Mouse (Mus musculus) heart, adult 11 months (tissue): ENCODE results near the gene Ccl20.

Experiments used
- DNase-seq: peaks from one replicate; pipeline ENCODE4 v3.0.0; 2022

Ccl20 gene

DNA sequence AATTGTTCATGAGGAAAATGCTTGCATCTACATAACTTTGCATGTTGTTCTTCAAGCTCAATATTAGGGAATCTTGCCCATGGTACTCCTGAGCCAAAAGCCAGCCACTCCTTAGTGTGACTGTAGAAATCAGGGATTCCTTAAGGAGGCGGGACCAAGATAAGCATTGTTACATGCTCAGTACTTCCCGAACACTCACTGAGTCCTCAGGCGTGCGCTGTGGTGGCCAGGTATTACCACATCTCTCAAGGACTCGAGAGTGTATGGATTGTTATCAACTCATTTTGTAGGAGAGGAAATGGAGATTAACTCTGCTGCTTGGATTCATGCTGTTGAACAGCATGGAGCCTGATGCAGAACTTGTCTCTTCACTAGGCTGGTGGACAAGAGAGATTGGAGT lies 25.5 kb downstream of the Ccl20 start:
- DNase-seq, result no peak

DNA sequence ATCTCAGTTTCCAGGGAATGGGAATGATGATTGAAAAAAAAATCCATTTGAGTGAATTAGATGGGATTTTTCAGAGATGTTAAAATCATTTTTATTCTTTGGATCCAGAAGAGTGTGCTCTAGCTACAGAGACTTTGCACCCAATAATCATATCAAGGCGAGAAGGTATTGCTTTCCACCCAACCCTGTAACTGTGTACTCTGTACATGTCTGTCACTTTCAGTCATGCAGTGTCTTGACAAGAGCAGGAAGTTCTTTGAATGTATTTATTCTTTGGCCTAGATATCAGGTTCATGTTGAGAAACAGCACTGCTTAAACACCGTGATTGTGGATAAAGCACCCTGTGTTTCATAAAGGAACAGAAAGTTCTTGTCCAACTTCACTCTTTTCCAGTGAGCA lies 30.0 kb downstream of the Ccl20 start:
- DNase-seq, result no peak

DNA sequence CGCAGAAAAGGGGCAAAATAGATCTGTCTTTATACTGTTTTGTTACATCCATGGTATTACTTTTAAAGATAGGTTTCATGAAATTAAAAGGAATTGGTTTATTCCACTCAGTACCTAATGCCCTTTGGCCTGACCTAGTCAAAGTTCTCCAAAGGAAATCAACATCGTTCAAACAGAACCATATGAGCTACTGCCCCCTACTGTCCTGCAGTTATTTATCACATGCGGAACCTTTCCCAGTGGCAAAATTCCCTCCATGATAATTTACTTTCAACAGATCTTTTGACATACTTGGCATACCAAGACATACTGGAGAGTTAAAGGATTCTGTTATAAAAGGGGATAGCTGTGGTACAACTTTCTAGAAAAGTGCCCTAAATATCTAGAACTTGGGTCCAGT lies 33.7 kb downstream of the Ccl20 start:
- DNase-seq, result no peak

DNA sequence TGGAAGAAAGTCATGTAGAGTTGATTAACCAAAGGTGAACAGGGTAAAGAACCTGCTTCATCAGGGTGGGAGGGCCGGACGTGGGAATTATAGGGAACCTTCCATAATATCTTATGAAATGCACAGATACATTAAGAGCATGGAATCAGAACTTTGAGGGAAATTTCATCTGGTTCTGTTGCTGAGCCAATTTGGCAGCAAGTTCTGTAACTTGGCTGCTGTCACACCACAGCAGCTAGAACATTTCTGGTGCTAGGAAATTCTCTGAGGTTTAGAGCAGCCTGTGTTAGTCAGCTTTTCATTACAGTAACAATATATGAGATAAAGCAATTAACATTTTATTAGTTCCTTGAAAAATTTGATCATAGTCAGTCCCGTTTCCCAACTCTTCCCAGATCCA lies 36.4 kb downstream of the Ccl20 start:
- DNase-seq, result no peak

DNA sequence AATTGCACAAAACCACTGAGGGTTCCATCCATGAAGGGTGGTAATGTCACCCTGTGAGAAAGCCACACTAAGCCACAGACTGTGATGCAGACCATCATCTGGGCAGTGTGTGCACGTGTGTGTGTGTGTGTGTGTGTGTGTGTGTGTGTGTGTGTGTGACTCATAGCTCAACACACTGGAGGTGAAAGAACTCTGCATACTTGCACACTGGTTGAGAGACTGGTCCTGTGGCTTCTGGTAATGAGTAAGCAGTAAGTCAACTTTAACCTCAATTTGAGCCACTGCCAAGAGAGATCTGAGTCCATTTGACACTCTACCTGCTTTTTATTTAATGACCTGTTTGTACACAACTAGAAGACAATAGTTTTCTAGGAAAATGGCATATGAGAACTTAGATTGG lies 40.3 kb downstream of the Ccl20 start:
- DNase-seq, result no peak

DNA sequence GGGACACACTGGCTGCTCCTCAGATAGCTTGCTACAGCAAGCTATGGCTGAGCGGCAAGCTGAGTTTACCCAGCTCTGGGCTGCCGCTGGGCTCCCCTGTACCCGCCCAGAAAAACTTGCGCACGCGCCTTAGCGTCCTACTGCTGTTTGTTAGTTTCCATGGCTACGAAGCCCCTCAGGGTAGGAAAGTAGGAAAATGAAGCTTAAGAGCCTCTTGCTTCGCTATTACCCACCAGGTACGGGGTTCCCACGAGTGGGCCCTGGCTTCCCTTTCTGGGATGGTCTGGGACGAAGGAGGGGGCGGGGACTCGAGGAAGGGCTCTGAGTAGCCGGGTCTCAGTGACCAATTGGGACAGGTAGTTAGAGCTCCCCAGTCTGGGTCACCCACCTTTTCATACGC lies 43.0 kb downstream of the Ccl20 start, which contains the start of gene Daw1:
Gene Daw1, plus strand, starts transcription at position 150 of the 400 bp plus-strand sequence.
- DNase-seq, result peak; percentile 94

DNA sequence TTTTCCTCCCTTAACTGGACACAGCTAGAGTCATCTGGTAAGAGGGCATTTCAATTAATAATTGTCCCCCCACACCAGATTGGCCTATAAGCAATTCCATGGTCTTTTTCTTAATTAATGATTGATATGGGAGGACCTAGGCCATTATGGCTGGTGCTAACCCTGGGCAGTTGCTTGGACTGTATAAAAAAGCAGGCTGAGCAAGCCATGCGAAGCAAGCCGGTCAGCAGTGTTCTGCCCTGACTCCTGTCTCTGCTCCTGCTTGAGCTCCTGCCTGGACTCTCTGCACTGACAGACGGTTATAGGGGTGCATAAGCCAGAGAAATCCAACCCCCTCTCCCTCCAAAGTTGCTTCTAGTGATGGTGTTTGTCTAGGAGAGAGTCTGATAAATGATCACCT lies 45.1 kb downstream of the Ccl20 start:
- no peak for DNase-seq

DNA sequence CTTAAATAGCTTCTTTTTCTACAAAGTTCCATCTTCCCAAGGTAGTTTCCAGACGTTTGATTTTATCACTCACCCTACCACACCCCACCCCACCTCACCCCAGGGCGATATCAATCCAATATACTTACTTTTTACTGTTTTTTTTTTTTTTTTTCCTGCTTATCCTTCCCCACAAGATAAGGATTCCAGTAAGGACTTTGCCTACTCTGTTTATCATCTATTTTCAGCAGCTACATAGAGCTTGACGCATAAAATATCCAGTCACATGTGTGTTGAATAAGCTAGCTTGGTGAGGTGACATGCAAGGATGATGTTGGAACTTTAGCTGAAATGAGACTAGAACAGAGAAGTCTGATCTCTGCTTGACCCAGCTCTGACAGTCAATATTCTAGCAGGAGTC lies 47.5 kb downstream of the Ccl20 start:
- no peak for DNase-seq
